Mouse (Mus musculus) cerebral cortex, adult 2 months (tissue): Measurements from ENCODE around the gene Spdye4a.

Experiments
- WGBS: fragments of 180-500 bp; shearing (Covaris S2); methylation state at CpG from one replicate; pipeline ENCODE4 v1.1.7; 2018; 5-methylcytosine and 5-hydroxymethylcytosine counted together

Gene Spdye4a

DNA sequence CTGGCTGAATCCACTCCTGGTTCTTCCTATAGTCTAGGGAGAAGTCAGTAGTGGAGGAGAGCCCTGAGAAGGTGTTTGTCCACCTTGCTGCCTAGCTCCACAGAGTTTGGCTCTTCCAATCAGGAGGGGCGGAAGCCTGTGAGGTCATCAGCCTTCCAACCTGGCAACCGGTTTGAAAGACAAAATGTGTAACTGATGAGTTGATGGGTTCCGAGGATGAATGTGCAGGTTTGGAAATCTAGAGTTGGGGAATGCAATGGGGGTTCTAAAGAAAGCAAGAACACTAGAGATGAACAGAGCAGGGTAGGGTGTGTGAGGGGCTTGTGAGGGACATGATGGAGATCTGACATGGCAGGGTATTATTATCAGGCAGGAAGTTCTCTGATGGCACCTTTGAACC, at the start of gene Spdye4a:
Spdye4a (minus strand) TSS at position 101 of the 400 bp plus-strand sequence.
- 93% methylated on average over 3 of the region's 3 CpGs for WGBS

DNA sequence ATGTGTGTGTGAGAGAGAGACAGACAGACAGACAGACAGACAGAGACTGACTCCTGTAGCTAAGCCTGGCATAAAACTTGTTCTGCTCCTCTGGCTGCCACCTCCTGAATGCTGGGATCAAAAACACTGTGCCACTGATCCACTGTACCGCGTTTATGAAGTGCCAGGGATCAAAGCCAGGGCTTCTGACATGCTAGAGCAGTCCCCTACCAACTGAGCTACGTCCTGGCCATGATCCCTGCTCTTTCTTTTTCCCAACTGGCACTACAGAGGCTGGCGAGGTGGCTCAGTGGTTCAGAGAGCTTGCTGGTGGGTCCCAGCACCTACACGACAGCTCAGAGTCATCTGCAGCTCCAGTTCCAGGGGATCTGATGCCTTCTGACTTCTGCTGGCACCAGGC, 49.1 kb upstream of the Spdye4a start:
- 56% methylated on average over 5 of the region's 5 CpGs for WGBS

GRCm38 (mm10) chr5:143272540-143273330, 46.0 kb upstream of the Spdye4a start:
- WGBS, result 86% methylated on average over 16 of the region's 16 CpGs

DNA sequence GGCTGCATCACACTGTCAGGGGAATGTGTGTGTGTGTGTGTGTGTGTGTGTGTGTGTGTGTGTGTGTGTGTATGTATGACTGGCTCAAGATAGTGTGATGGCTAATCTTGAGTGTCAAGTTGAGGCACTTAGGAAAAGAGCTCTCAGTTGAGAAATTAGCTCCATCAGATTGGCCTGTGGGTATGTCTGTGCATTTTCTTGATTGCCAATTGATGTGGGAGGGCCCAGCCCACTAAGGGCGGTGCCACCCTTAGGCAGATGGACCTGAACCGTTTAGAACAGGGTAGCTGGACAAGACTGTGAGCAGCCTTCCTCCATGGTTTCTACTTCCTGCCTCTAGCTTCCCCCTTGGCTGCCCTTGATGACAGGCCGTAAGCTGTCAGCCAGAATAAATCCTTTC, 45.4 kb upstream of the Spdye4a start:
- 68% methylated on average over 3 of the region's 3 CpGs for WGBS

DNA sequence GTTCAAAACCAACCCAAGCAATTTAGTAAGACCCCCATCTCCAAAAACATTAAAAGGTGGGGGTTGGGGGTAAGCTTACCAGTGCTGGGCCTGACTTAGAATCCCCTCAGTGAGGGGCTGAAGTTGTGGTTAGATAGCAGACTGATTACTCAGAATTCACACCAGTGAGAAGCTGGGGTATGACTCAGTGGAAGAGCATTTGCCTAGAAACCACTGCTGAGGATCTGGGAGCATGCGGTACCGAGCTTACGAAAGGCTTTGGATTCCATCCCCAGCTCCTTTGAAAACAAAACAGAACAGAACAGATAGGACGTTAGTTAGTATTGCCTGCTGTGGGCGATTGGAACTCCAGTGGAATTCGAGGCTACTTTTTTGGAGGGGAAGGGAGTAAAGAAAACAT, 45.0 kb upstream of the Spdye4a start:
- WGBS, result 34% methylated on average over 6 of the region's 6 CpGs

- 2% methylated on average over 12 of the region's 12 CpGs for WGBS
Observed at GRCm38 (mm10) chr5:143270151-143270519, 43.4 kb upstream of the Spdye4a start.

DNA sequence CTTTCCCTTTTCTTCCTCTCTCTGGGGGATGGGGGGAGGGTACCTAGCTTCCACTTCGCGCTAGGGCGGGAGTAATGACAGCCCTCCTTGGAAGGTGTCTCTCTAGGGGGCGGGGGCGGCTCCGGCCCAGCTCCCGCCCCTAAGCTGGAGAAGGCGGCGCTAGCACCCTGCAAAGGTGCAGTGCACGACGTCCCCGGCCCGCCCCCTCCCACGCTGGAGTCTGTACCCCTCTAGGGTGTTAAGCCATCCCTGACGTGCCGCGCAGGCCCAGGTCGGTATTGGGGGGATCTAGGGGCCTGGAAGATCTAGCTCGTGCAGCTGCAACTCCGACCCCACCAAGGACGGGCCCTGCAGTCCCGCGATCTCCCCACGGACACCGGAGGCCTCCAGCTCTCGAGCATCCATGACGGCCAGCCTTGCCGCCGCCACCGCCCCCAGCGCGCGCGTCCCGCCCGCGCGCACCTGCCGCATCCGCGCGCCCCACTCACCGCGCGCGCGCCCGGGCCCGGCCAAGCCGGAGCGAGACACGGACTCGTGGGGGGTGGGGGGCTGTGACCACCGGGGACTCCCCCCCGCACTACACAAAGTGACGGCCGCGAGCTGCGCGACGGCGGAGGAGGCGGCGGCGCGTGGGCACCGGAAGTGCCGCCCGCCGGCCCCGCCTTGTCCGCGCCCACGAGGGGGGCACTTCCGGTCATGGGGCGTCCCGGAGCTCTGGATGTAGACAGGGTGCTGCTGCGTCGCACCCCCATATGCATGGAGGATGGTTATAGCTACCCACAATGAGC, 42.9 kb upstream of the Spdye4a start, which contains the start of gene Zfp316:
Zfp316 (minus strand) TSS at position 660 of the 788 bp plus-strand sequence.
- under 1% methylated on average over 79 of the region's 79 CpGs for WGBS

- 16% methylated on average over 8 of the region's 8 CpGs for WGBS
Observed at GRCm38 (mm10) chr5:143268985-143269362, 42.3 kb upstream of the Spdye4a start.

GRCm38 (mm10) chr5:143266794-143267193, 40.1 kb upstream of the Spdye4a start:
- 76% methylated on average over 6 of the region's 6 CpGs for WGBS

GRCm38 (mm10) chr5:143265409-143265808, 38.7 kb upstream of the Spdye4a start:
- 56% methylated on average over 1 of the region's 1 CpGs for WGBS

GRCm38 (mm10) chr5:143264689-143265088, 38.0 kb upstream of the Spdye4a start:
- WGBS, result 72% methylated on average over 10 of the region's 10 CpGs

DNA sequence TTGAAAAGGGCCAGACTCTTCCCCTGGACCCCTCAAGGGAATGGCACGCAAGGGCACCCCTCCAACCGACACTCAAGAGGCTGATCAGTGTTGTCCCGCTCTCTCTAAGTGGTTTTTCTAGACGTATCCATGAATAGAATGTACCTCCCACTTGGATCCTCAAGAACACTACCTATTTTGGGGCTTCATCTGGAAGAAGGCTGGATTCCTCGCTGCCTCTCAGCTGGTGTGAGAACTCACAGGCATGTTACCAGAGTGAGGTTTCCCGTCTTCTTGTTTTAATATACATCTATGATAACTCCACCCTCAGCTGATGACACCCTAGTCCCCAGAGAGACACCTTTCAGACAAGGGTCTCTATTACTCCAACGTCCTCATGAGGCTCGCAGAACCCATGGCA, 34.9 kb upstream of the Spdye4a start:
- 45% methylated on average over 8 of the region's 8 CpGs for WGBS

DNA sequence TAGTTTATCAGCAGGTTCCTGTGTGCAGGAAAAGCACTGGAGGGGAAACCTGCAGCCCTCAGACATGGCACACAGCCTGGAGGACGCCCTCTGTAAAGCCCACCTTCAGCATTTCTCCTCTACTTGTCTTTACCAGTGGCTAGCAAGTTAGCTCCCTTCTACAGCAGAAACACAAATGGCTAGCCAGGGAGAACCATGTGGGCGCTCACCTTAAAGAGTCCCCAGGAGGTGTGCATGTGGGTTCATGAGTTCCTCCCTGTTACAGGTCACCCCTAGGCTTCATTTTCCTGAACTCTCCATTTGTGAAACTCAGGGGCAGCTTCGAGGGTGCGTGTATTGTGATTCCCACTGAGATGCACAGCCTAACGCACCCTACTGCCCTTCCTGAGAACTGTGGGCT, 29.1 kb upstream of the Spdye4a start:
- 94% methylated on average over 5 of the region's 5 CpGs for WGBS

GRCm38 (mm10) chr5:143255131-143255519, 28.4 kb upstream of the Spdye4a start:
- WGBS, result 75% methylated on average over 24 of the region's 24 CpGs

DNA sequence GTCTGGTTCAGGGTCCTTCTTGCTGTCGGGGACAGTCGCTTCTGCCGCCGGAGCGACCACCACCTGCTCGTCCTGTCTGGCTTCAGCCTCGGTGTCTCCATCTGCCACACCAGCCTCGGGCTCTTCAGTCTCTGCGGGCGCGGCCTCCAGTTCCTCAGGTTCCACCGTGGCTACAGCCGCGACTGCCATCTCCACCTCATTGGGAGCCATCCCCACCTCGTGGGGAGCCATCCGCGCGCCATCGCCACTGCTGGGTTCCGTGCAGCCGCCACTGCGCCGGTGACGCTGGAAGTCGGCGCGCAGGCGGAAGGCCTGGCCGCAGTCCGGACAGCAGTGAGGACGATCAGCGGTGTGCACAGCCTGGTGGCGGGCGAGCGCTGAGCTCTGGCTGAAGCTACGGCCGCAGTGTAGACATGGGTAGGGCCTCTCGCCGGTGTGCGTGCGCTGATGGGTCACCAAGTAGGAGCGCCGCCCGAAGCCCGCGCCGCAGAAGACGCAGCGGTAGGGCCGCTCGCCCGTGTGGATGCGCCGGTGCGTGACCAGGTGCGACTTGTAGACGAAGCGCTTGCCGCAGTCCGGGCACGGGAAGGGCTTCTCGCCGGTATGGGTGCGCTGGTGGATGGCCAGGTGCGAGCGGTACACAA, 27.9 kb upstream of the Spdye4a start:
- 66% methylated on average over 66 of the region's 66 CpGs for WGBS

GRCm38 (mm10) chr5:143253881-143254486, 27.3 kb upstream of the Spdye4a start:
- 27% methylated on average over 81 of the region's 81 CpGs for WGBS

DNA sequence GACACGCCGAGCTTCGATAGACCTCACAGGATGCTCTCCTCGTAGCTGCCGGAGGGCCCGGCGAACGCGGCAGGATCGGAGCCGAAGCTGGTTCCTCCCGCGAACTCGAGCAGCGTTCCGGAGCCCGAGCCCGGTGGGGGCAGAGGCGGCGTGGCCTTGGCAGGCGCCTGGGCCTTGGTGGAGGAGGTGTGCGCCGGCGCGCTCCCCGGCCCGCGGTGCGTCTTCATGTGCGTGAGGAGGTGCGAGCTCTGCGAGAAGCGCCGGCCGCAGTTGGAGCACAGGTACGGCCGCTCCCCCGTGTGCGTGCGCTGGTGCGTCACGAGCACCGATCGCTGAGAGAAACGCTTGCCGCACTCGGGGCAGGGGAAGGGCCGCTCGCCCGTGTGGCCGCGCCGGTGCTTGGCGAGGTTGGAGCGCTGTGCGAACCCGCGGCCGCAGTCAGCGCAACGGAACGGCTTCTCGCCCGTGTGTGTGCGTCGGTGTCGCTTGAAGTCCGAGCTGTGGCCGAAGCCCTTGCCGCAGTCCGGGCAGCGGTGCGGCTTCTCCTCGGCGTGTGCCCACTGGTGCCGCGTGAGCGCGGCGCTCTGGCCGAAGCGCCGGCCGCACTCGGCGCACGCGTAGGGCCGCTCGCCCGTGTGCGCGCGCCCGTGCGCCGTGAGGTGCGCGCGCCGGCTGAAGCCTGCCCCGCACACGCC, 26.6 kb upstream of the Spdye4a start:
- 32% methylated on average over 103 of the region's 103 CpGs for WGBS

DNA sequence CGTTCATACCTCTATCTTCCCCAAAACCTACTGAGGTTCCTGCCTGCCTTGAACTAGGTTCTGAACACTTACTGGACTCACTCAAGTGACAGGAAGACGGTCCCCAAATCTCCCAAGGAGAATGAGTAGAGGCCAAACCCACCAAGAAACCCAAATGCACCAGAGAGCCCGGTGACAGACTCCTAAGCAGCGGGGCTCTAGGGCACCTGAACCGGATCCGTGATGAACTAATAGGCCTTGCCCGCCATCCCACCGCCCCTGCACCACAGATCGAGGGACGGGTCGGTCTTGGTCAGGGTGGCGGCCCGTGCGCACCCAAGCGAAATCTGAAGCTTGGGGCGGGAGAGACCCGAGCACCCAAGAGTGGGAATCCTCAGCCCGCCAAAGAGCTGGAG, 26.1 kb upstream of the Spdye4a start:
- WGBS, result 76% methylated on average over 18 of the region's 18 CpGs

DNA sequence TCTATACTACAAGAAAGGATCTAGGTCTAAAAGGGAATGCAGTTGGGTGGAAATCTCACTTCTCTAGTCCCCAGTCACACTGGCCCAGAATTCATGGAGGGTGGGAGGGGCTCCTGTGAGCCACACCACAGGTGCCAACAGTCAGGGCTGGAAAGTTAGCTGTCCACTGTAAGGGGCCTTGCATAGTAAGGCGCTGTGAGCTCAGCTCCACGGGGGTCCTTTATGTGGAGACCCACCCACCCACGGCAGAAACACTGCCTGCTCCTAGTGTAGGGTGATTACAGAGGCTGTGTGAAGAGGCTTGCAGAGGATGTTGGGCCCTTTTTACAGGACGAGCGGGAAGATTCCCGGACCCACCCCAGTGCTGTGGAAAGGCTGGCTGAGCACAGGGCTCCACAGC, 25.3 kb upstream of the Spdye4a start:
- WGBS, result 64% methylated on average over 6 of the region's 6 CpGs

DNA sequence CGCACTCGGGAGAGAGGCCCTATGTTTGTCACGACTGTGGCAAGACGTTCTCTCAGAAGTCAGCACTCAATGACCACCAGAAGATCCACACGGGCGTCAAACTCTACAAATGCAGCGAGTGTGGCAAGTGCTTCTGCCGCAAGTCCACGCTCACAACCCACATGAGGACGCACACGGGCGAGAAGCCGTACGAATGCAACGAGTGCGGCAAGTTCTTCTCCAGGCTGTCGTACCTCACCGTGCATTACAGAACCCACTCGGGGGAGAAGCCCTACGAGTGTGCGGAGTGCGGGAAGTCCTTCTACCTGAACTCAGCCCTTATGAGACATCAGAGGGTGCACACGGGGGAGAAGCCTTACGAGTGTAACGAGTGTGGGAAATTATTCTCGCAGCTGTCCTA, 18.2 kb upstream of the Spdye4a start:
- 96% methylated on average over 26 of the region's 26 CpGs for WGBS

- WGBS, result 29% methylated on average over 9 of the region's 9 CpGs
Observed at GRCm38 (mm10) chr5:143236036-143236435, 9.3 kb upstream of the Spdye4a start.
